Mouse (Mus musculus) intestine, embryonic 15.5 days (tissue): ENCODE results near the gene Olfr1385. TPM values are rescaled to one million over a fixed set of nuclear protein-coding genes. Genes with fewer than 3 reads are reported as not detected.
"Not testable (repeated sequence)": the region's sequence is repeated elsewhere in the genome, so short reads cannot be mapped to it uniquely, and the experiment has no call there.

Experiments used
- ATAC-seq: fragments of 200-750 bp; cut with Nextera tagmentation; 2 replicates; pipeline ENCODE4 v1.8.0; 2017; ENCODE audit warnings: moderate TSS enrichment, moderate library complexity
- H3K27ac ChIP-seq: fragments of 300-500 bp; sonication (generic); 2 replicates; pipeline ENCODE4 v1.5.1; 2015; ENCODE audit warnings: mild to moderate bottlenecking, inconsistent platforms
- H3K27me3 ChIP-seq: fragments of 300-500 bp; sonication (generic); replicated peaks from 2 replicates; pipeline ENCODE4 v1.6.1; 2015; ENCODE audit warnings: inconsistent platforms
- H3K36me3 ChIP-seq: fragments of 300-500 bp; sonication (generic); 2 replicates; pipeline ENCODE4 v1.6.1; 2015; ENCODE audit warnings: inconsistent platforms
- H3K4me1 ChIP-seq: fragments of 300-500 bp; sonication (generic); replicated peaks from 2 replicates; pipeline ENCODE4 v1.6.1; 2015; ENCODE audit warnings: inconsistent platforms
- H3K4me2 ChIP-seq: fragments of 300-500 bp; sonication (generic); replicated peaks from 2 replicates; pipeline ENCODE4 v1.6.1; 2015; ENCODE audit warnings: mild to moderate bottlenecking, inconsistent platforms
- H3K4me3 ChIP-seq: fragments of 300-500 bp; sonication (generic); replicated peaks from 2 replicates; pipeline ENCODE4 v1.5.1; 2015; ENCODE audit warnings: inconsistent platforms
- H3K9ac ChIP-seq: fragments of 300-500 bp; sonication (generic); 2 replicates; pipeline ENCODE4 v1.6.1; 2015; ENCODE audit warnings: inconsistent platforms
- H3K9me3 ChIP-seq: fragments of 300-500 bp; sonication (generic); 2 replicates; pipeline ENCODE4 v1.6.1; 2016; ENCODE audit warnings: inconsistent platforms
- WGBS: fragments of 180-500 bp; shearing (Covaris S2); methylation state at CpG from one replicate; pipeline ENCODE4 v1.1.7; 2015; 5-methylcytosine and 5-hydroxymethylcytosine counted together
- polyA plus RNA-seq: library from polyadenylated mRNA; unstranded; fragments of >200 nt; fragmentation: Nextera tagmentation; extraction: Ambion mirVana; gene quantifications from 2 replicates; pipeline ENCODE4 v1.2.1, GENCODE M21; 2015

The Olfr1385 gene
- not detected in 2 replicates for polyA plus RNA-seq

DNA sequence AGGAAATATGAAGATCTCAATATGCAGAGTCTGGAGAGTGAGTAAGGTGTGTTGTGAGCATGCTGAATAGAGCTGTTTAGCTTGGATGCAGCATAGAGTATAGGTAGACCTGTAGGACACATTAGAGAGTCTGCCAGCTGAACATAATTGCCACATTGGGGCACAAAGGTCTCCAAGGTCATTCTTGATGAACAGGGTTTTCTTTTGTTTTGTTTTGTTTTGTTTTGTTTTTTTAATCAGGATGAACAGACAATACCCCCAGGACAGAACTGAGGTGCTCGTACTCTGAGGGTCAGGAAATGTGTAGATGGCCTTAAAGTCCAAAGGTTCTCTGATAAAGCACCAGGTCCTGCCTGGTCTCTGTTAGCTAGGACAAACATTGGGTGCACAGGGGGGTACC lies at the start of gene Olfr1385:
TSS of gene Olfr1385 (plus strand) at position 301 of the 400 bp plus-strand sequence.
- H3K9ac ChIP-seq, H3K9me3 ChIP-seq, H3K4me2 ChIP-seq, H3K36me3 ChIP-seq, H3K4me1 ChIP-seq, H3K27me3 ChIP-seq, H3K4me3 ChIP-seq, H3K27ac ChIP-seq, ATAC-seq: not testable (repeated sequence)
- WGBS = 58% methylated on average over 1 of the region's 1 CpGs

DNA sequence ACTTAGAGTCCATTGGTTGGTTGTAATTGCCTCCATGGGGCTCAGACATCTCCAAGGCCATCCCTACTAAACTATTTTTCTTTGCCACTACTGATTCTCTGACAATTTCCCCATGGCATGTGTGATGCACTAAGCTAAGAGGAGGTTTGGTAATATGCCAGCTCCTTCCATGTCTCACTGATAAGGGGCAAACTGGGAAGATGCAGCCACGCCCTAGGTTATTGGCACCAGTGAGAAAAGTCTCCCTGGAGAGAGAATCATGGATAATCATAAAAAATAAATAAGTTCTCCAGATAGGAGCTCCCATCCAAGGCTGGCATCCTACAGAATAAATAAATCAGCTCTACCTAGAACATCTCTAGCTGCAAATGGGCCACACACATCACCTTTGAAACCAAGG lies 33.8 kb upstream of the Olfr1385 start, which contains the start of gene Olfr1387:
TSS of gene Olfr1387 (plus strand) at position 301 of the 400 bp plus-strand sequence.
- no peaks in the 10 kb centered on the region for H3K36me3 ChIP-seq
- H3K9ac ChIP-seq = no peak within 1 kb of the TSS
- no peak within 1 kb of the TSS for H3K4me2 ChIP-seq
- no peaks in the 10 kb centered on the region for H3K4me1 ChIP-seq
- ATAC-seq = no peak
- H3K4me3 ChIP-seq = no peak within 1 kb of the TSS
- no peaks in the 10 kb centered on the region for H3K9me3 ChIP-seq
- WGBS = 89% methylated on average over 1 of the region's 1 CpGs
- H3K27me3 ChIP-seq = no peaks in the 10 kb centered on the region
- no peak within 1 kb of the TSS for H3K27ac ChIP-seq

DNA sequence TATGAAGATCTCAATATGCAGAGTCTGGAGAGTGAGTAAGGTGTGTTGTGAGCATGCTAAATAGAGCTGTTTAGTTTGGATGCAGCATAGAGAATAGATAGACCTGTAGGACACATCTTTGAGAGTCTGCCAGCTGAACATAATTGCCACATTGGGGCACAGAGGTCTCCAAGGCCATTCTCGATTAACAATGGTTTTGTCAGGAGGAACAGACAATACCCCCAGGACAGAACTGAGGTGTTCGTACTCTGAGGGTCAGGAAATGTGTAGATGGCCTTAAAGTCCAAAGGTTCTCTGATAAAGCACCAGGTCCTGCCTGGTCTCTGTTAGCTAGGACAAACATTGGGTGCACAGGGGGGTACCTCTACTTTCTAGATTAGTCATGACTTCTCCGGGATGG lies 24.1 kb upstream of the Olfr1385 start, which contains the start of gene Olfr1386:
TSS of gene Olfr1386 (plus strand) at position 301 of the 400 bp plus-strand sequence.
- H3K27me3 ChIP-seq, H3K9ac ChIP-seq, ATAC-seq, H3K27ac ChIP-seq, H3K36me3 ChIP-seq, H3K4me2 ChIP-seq, H3K4me3 ChIP-seq, H3K9me3 ChIP-seq, H3K4me1 ChIP-seq: not testable (repeated sequence)
- WGBS = 81% methylated on average over 3 of the region's 3 CpGs

DNA sequence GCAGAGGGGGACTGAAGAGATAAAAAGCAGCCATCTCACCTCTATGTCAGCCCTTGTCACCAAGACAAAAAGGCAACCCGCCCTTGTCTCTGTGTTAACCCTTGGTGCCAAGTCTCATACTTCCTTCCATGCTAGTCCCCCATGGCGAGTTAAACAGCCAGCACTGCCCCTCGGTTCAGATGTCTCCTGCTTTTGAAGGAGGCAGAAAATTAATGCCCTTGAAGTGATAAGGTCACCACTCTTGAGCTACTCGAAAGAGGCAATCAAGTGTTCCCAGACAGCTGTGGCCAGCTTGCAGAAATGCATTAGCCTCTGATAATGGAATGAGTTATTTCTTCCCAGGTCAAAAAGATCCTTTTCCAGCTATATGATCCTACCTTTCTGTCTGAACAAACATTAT lies 2.9 kb upstream of the Olfr1385 start:
- no peak for ATAC-seq
- no peak overlapping the region for H3K4me3 ChIP-seq
- no peak overlapping the region for H3K4me2 ChIP-seq
- H3K9me3 ChIP-seq = no peaks in the 10 kb centered on the region
- no peak overlapping the region for H3K27ac ChIP-seq
- H3K4me1 ChIP-seq = no peaks in the 10 kb centered on the region
- H3K36me3 ChIP-seq = no peaks in the 10 kb centered on the region
- no peak overlapping the region for H3K9ac ChIP-seq
- WGBS = 51% methylated on average over 4 of the region's 4 CpGs
- no peaks in the 10 kb centered on the region for H3K27me3 ChIP-seq

DNA sequence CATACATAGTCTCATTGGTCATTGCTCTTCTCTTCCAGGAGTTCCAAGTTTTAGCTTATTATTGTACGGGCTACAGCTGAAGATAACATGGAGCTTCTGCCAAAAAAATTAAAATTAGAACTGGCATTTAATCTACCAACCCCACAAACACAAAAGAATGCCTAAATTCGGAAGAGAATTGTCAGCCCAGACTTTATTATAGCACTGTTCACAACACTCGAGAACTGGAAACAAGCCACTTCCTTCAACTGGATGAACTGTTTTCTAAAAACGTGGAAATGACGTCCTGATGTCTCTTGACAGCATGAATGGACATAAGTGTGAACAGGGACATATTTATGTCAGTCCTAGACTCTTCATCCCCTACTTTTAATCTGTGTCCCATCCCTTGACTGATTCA lies 29.2 kb downstream of the Olfr1385 start:
- no peak overlapping the region for H3K9ac ChIP-seq
- ATAC-seq = no peak
- H3K4me3 ChIP-seq = no peak overlapping the region
- no peaks in the 10 kb centered on the region for H3K4me1 ChIP-seq
- WGBS = 73% methylated on average over 5 of the region's 5 CpGs
- H3K36me3 ChIP-seq = no peaks in the 10 kb centered on the region
- no peak overlapping the region for H3K4me2 ChIP-seq
- H3K27ac ChIP-seq = no peak overlapping the region
- no peaks in the 10 kb centered on the region for H3K27me3 ChIP-seq
- no peaks in the 10 kb centered on the region for H3K9me3 ChIP-seq

DNA sequence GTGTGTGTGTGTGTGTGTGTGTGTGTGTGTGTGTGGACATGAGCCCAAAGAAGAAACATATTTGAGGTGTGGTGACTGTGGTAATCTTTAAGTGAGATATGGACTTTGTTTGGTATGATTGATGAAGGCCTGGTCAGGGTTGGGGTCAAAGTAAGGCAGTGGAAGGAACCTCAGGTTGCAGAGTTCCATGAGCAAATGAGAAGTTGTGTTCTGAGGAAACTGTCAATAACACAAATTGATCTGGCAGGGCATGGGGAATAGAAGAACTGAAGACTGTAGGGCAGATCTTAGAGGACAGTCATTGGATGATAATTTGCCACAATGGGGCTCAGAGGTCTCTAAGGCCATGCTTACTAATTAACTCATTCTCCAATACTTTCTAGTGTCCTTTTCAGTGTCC lies 30.5 kb downstream of the Olfr1385 start, which contains the start of gene Olfr1383:
TSS of gene Olfr1383 (plus strand) at position 301 of the 400 bp plus-strand sequence.
- Histone ChIP-seq H3K9ac (no peak within 1 kb of the TSS), H3K4me2 (no peak within 1 kb of the TSS), H3K9me3 (no peaks in the 10 kb centered on the region), H3K27ac (no peak within 1 kb of the TSS), H3K4me3 (no peak within 1 kb of the TSS), H3K27me3 (no peaks in the 10 kb centered on the region), H3K36me3 (no peaks in the 10 kb centered on the region), H3K4me1 (no peaks in the 10 kb centered on the region)
- no peak for ATAC-seq

DNA sequence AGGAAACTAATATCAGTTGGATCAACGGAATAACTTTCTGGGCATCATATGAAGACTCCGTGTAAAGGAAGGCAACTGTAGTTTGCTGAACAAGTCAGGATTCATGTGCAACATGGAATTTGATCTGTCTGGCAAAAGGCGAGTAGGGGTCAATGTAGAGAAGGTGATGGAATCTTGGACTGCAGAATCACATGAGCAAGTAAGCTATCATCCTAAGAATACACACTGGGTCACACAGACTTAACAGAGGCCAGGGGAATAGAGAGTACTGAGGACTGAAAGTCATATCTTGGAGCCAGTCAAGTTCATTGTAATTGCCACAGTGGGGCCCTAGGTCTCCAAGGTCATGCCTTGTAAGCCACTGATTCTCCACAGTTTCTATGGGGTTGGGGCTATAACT lies 39.1 kb downstream of the Olfr1385 start, which contains the start of gene Olfr1382:
TSS of gene Olfr1382 (plus strand) at position 301 of the 400 bp plus-strand sequence.
- Histone ChIP-seq H3K27me3 (no peaks in the 10 kb centered on the region), H3K9me3 (no peaks in the 10 kb centered on the region), H3K36me3 (no peaks in the 10 kb centered on the region), H3K9ac (no peak within 1 kb of the TSS), H3K27ac (no peak within 1 kb of the TSS), H3K4me3 (no peak within 1 kb of the TSS), H3K4me1 (no peaks in the 10 kb centered on the region), H3K4me2 (no peak within 1 kb of the TSS)
- no peak for ATAC-seq
- WGBS = 87% methylated on average over 3 of the region's 3 CpGs

DNA sequence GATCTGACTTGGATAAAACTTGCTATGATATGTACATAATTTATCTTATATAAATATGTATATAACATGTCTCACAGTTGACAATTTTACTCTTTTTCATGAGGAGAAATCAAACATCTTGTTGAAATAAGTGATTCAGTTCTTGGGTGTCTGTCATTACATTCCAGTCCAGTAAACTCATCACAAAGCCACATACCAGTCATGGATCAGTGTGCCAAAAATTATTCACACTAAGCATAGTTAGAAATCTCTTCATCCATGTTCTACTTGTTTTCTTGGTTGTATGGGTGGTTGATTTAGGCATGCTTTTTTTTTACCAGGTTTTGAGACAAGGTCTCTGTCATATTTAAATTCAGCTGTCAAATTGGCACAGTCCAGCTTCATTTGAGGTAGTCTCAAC lies 43.9 kb downstream of the Olfr1385 start:
- H3K36me3 ChIP-seq = no peaks in the 10 kb centered on the region
- H3K4me2 ChIP-seq = no peak overlapping the region
- H3K27ac ChIP-seq = no peak overlapping the region
- no peaks in the 10 kb centered on the region for H3K27me3 ChIP-seq
- no peak overlapping the region for H3K9ac ChIP-seq
- ATAC-seq = no peak
- no peak overlapping the region for H3K4me3 ChIP-seq
- no peaks in the 10 kb centered on the region for H3K9me3 ChIP-seq
- no peaks in the 10 kb centered on the region for H3K4me1 ChIP-seq

DNA sequence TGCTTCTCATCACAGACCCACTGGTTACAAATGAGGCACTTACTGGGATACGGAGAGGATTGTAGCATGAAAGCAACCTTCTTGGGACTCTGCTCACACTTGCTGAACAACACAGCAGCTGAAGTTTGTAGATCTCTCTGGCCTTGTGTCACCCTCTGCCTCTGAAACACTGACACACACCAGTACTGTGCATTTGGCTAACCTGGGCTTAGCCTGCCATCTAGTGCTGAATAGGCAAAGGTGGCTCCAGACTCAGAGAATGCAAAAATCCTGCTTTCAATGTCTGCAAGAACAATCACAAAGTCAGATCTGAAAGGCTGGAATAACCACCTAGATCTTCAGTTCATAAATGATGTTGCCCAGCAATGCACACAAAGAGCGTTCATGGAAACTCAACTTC lies 47.8 kb downstream of the Olfr1385 start:
- H3K27ac ChIP-seq, H3K4me3 ChIP-seq, ATAC-seq, H3K36me3 ChIP-seq, H3K4me1 ChIP-seq, H3K27me3 ChIP-seq, H3K9ac ChIP-seq, H3K9me3 ChIP-seq, H3K4me2 ChIP-seq: not testable (repeated sequence)
- WGBS = 84% methylated on average over 2 of the region's 2 CpGs

DNA sequence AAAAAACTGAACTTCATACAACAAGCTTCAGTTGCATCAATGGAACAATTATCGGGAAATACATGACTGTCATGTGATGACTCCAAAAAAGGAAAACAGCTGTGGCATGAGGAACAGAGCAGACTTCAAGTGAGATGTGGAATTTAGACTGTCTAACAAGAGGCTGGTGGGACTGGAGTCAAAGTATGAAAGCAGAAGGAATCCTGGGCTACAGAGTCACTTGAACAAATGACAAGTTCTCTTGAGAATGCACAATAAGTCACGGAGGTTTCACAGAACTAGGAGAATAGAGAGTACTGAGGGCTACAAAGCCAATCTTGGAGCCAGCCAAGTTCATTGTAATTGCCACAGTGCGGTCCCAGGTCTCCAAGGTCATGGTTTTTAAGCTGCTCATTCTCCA lies 54.3 kb downstream of the Olfr1385 start, which contains the start of gene Olfr1381:
TSS of gene Olfr1381 (plus strand) at position 301 of the 400 bp plus-strand sequence.
- not testable (repeated sequence) for H3K4me1 ChIP-seq, H3K4me3 ChIP-seq, H3K36me3 ChIP-seq, ATAC-seq, H3K4me2 ChIP-seq, H3K9me3 ChIP-seq, H3K27me3 ChIP-seq, H3K9ac ChIP-seq, H3K27ac ChIP-seq
- WGBS = 82% methylated on average over 3 of the region's 3 CpGs

Other genes starting within 250 kb of the Olfr1385 start
- 53.5 and 61.2 TPM in 2 replicates for gene Mgat1, start 244.9 kb upstream of the Olfr1385 start, polyA plus RNA-seq
- not detected in 2 replicates for gene Olfr1393, start 210.8 kb upstream of the Olfr1385 start, polyA plus RNA-seq
- not detected in 2 replicates for gene Olfr1392, start 203.8 kb upstream of the Olfr1385 start, polyA plus RNA-seq
- not detected in 2 replicates for gene Olfr10, start 184.3 kb upstream of the Olfr1385 start, polyA plus RNA-seq
- gene Olfr1391, start 166.3 kb upstream of the Olfr1385 start, polyA plus RNA-seq = not detected in 2 replicates
- gene Olfr1390, start 153.9 kb upstream of the Olfr1385 start, polyA plus RNA-seq = not detected in 2 replicates
- gene Olfr1389, start 66.0 kb upstream of the Olfr1385 start, polyA plus RNA-seq = not detected in 2 replicates
- 0.06 and 0.10 TPM in 2 replicates for gene Olfr1388, start 52.4 kb upstream of the Olfr1385 start, polyA plus RNA-seq
- not detected in 2 replicates for gene Olfr1387, start 33.7 kb upstream of the Olfr1385 start, polyA plus RNA-seq
- not detected in 2 replicates for gene Olfr1386, start 24.0 kb upstream of the Olfr1385 start, polyA plus RNA-seq
- not detected in 2 replicates for gene Olfr1384, start 17.7 kb downstream of the Olfr1385 start, polyA plus RNA-seq
- not detected in 2 replicates for gene Olfr1383, start 30.6 kb downstream of the Olfr1385 start, polyA plus RNA-seq
- gene Olfr1382, start 39.2 kb downstream of the Olfr1385 start, polyA plus RNA-seq = not detected in 2 replicates
- not detected in 2 replicates for gene Olfr1381, start 54.4 kb downstream of the Olfr1385 start, polyA plus RNA-seq
- not detected in 2 replicates for gene Olfr1380, start 67.8 kb downstream of the Olfr1385 start, polyA plus RNA-seq
- 4.5 TPM in 2 replicates for gene Flt4, start 120.2 kb downstream of the Olfr1385 start, polyA plus RNA-seq
- gene Scgb3a1, start 174.5 kb downstream of the Olfr1385 start, polyA plus RNA-seq = not detected in 2 replicates
- gene Cnot6, start 223.7 kb downstream of the Olfr1385 start, polyA plus RNA-seq = 42.3 and 47.5 TPM in 2 replicates